Comparison of ENCODE assay signal across 9 mouse cellular contexts in the genomic region with DNA sequence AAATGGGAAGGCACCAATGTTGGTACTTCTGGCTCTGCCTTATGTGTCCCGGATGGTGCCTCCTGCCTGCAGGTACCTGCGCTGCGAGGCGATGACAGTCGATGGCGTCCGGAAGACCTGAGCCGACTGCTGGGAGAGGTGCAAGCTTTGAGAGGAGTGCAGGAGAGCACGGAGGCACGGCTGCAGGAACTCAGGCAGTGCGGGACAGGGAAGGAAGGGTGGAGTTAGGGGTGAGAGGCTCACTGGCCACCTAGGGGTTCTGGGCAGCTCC. TPM values are rescaled to one million over a fixed set of nuclear protein-coding genes. Genes with fewer than 3 reads are reported as not detected.
DNase-seq lines count a peak whose midpoint lies in the region; ATAC-seq lines count a peak whose summit lies in the region.
"Had no signal": no experiment of that assay in that cellular context is flagged by ENCODE, and none has a peak within 500 bp of the region (broad histone marks: within the 10 kb centered on the region; RNA-seq: fewer than 3 reads in every experiment).

No protein-coding gene starts in this region.

- H3K9me3 ChIP-seq in heart, embryonic 15.5 days (replicated peaks) = no peaks in the 10 kb centered on the region
- H3K9me3 ChIP-seq in limb, embryonic 10.5 days (replicated peaks) = 0 out of 2 replicates have a peak, but pooled peaks cover 2% of the 10 kb centered on the region

- no peak for ATAC-seq in heart, embryonic 15.5 days (replicated peaks; ENCODE audit: insufficient number of reproducible peaks, insufficient read depth, low FRiP score, low read depth)
- no peak for ATAC-seq in inflammation-experienced regulatory T-cells, adult 6 months

- intact Hi-C loops in heart, postnatal 10 days (cut with DNase I) = no loop called here

- 5% methylated on average over 11 of the region's 11 CpGs for WGBS in heart, embryonic 15.5 days
- under 1% methylated on average over 11 of the region's 11 CpGs for WGBS in limb, embryonic 10.5 days

- H3K4me2 ChIP-seq in heart, embryonic 15.5 days = peak overlapping the region; percentile 84; the same call in 1 of the 2 replicates

- DNase-seq in heart, postnatal 10 days = no peak
- peak; percentile 38 for DNase-seq in thymus, postnatal 4 days
- DNase-seq in thymus, adult 18-20 months = no peak
- peak; percentile 60 for DNase-seq in limb, embryonic 10.5 days (ENCODE audit: low spot score)
- no peak for DNase-seq in urinary bladder, adult 18-20 months (ENCODE audit: low spot score in 2 of 2)
- no peak for DNase-seq in thymus, postnatal 25 days

- peaks cover 92% of the 10 kb centered on the region for H3K27me3 ChIP-seq in heart, embryonic 15.5 days
- peaks cover 100% of the 10 kb centered on the region for H3K27me3 ChIP-seq in limb, embryonic 10.5 days (ENCODE audit: low read depth, poor library complexity, severe bottlenecking)

- H3K36me3 ChIP-seq in heart, embryonic 15.5 days = 0 out of 2 replicates have a peak, but pooled peaks cover 3% of the 10 kb centered on the region
- no peaks in the 10 kb centered on the region for H3K36me3 ChIP-seq in limb, embryonic 10.5 days

- no peak overlapping the region for H3K27ac ChIP-seq in heart, embryonic 15.5 days
- H3K27ac ChIP-seq in limb, embryonic 10.5 days = no peak overlapping the region

- peak overlapping the region; percentile 50; the same call in 1 of the 2 replicates for H3K4me3 ChIP-seq in heart, embryonic 15.5 days
- peak overlapping the region; percentile 62; the same call in 1 of the 2 replicates for H3K4me3 ChIP-seq in limb, embryonic 10.5 days

- H3K4me1 ChIP-seq in heart, embryonic 15.5 days (replicated peaks) = peaks cover 36% of the 10 kb centered on the region
- H3K4me1 ChIP-seq in limb, embryonic 10.5 days = peaks cover 49% of the 10 kb centered on the region

- no peak overlapping the region for H3K9ac ChIP-seq in heart, embryonic 15.5 days

RNA-seq across cellular contexts. Expression of a gene that starts 1.2 kb away (rescaled TPM):
- 0.13 and 0.30 TPM in 2 replicates for polyA plus RNA-seq in heart, embryonic 15.5 days (2015; fragmentation: Nextera tagmentation; extraction: Ambion mirVana)
- under 1 TPM; 0.84 to 0.94 TPM for total RNA-seq in heart, postnatal 10 days (2021)
- polyA plus RNA-seq in limb, embryonic 10.5 days (2016; fragmentation: Nextera tagmentation; extraction: Ambion mirVana) = 0.10 TPM in 1 of 2 replicates, not detected in the other
- under 1 TPM in 1 of 3 experiments, not detected in 2; 0.34 TPM for polyA plus RNA-seq in inflammation-experienced regulatory T-cells, adult 6 months (2017; shearing (Covaris generic))
- total RNA-seq: granulocyte monocyte progenitor cell, adult 5-6 weeks had no signal

RNA-seq across cellular contexts. Expression of a gene that starts 5.1 kb away (rescaled TPM):
- polyA plus RNA-seq in heart, embryonic 15.5 days (2015; fragmentation: Nextera tagmentation; extraction: Ambion mirVana) = 3.8 and 4.7 TPM in 2 replicates
- 10 to 100 TPM; 14.7 to 16.2 TPM for total RNA-seq in heart, postnatal 10 days (2021)
- polyA plus RNA-seq in limb, embryonic 10.5 days (2016; fragmentation: Nextera tagmentation; extraction: Ambion mirVana) = 0.40 and 0.45 TPM in 2 replicates
- under 1 TPM in 1 of 3 experiments, not detected in 2; 0.26 TPM for polyA plus RNA-seq in inflammation-experienced regulatory T-cells, adult 6 months (2017; shearing (Covaris generic))
- total RNA-seq: granulocyte monocyte progenitor cell, adult 5-6 weeks had no signal

RNA-seq across cellular contexts. Expression of a gene that starts 6.4 kb away (rescaled TPM):
- 3.1 and 4.5 TPM in 2 replicates for polyA plus RNA-seq in heart, embryonic 15.5 days (2015; fragmentation: Nextera tagmentation; extraction: Ambion mirVana)
- total RNA-seq in heart, postnatal 10 days (2021) = 1 to 10 TPM; 2.8 to 4.1 TPM
- polyA plus RNA-seq in limb, embryonic 10.5 days (2016; fragmentation: Nextera tagmentation; extraction: Ambion mirVana) = 0.81 and 1.1 TPM in 2 replicates
- 10 to 100 TPM; 18.5 to 24.7 (median 18.5) TPM for polyA plus RNA-seq in inflammation-experienced regulatory T-cells, adult 6 months (2017; shearing (Covaris generic))

RNA-seq across cellular contexts. Expression of a gene that starts 6.4 kb away (rescaled TPM):
- 17.9 and 24.0 TPM in 2 replicates for polyA plus RNA-seq in heart, embryonic 15.5 days (2015; fragmentation: Nextera tagmentation; extraction: Ambion mirVana)
- 1 to 10 TPM; 9.1 to 9.7 TPM for total RNA-seq in heart, postnatal 10 days (2021)
- polyA plus RNA-seq in limb, embryonic 10.5 days (2016; fragmentation: Nextera tagmentation; extraction: Ambion mirVana) = 11.4 and 12.1 TPM in 2 replicates
- polyA plus RNA-seq in inflammation-experienced regulatory T-cells, adult 6 months (2017; shearing (Covaris generic)) = 10 to 100 TPM; 54.1 to 78.8 (median 58.2) TPM

RNA-seq across cellular contexts. Expression of a gene that starts 15.9 kb away (rescaled TPM):
- 13.6 and 17.6 TPM in 2 replicates for polyA plus RNA-seq in heart, embryonic 15.5 days (2015; fragmentation: Nextera tagmentation; extraction: Ambion mirVana)
- total RNA-seq in heart, postnatal 10 days (2021) = 1 to 10 TPM; 8.9 to 9.5 TPM
- polyA plus RNA-seq in limb, embryonic 10.5 days (2016; fragmentation: Nextera tagmentation; extraction: Ambion mirVana) = 1.4 and 1.7 TPM in 2 replicates
- under 1 TPM; 0.51 to 0.97 (median 0.87) TPM for polyA plus RNA-seq in inflammation-experienced regulatory T-cells, adult 6 months (2017; shearing (Covaris generic))

Comparison
In these comparisons a context has a peak if more than half of its experiments do, and no peak if none do; other contexts are left out.
1. DNase-seq: peak in thymus, postnatal 4 days (single experiment) and limb, embryonic 10.5 days (single experiment); none in heart, postnatal 10 days (0 of 2), thymus, adult 18-20 months (0 of 2), urinary bladder, adult 18-20 months (0 of 2) and thymus, postnatal 25 days (single experiment).